Mouse (Mus musculus): ENCODE measurements around the gene Tmem178. TPM values are rescaled to one million over a fixed set of nuclear protein-coding genes. Genes with fewer than 3 reads are reported as not detected.

Gene Tmem178
- polyA plus RNA-seq, 1 experiment = 100 TPM

DNA sequence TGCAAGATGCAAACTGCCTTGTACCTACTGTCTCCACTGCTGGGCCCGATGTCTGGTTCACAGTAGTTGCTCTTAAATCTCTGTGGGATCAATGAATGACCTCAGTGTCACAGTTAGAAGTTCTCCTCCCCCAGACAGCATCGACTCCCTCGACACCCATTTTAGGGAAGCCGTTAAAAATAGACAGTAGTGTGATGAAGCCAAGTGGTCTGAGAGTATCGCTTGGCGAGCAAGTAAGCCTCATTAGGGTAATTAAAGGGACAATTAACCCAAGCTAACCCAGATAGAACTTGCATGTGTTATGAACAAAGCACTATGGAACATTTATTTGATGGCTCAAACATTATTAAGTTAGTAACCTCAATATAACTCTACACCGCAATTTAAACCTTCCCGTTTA, 60.9 kb downstream of the Tmem178 start:
- Histone ChIP-seq H3K4me3 (ENCODE audit: insufficient read depth, low read length) (no peak overlapping the region), H3K27ac (ENCODE audit: insufficient read depth, low read length) (no peak overlapping the region), H3K4me1 (ENCODE audit: control insufficient read depth, insufficient read depth, low read length) (peaks cover 3% of the 10 kb centered on the region)
- TF ChIP-seq POLR2A (IDR thresholded peaks at IDR 0.05; ENCODE audit: extremely low read depth, insufficient read depth, low read length) (no peak), CTCF (IDR thresholded peaks at IDR 0.05; ENCODE audit: extremely low read depth, insufficient read depth, low read length) (no peak)

DNA sequence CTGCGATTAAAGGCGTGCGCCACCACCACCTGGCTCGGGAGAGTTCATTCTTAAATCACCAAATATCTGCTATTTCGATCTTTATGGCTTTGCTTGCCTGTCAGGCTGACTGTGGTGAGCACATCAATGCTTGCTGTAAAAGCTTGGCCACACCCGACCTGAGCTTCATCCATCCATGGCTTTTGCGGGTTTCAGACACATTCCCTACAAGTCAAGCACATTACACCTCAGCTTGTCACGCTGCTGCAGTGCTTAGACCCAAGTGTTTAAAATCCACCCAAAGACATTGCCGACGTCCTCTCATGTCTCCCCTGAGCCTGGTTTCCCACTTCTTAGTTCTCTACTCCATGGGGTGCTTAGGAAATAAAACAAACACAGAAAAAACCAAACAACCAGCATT, 64.7 kb downstream of the Tmem178 start:
- Histone ChIP-seq H3K4me3 (ENCODE audit: insufficient read depth, low read length) (no peak overlapping the region), H3K27ac (ENCODE audit: insufficient read depth, low read length) (no peak overlapping the region), H3K4me1 (ENCODE audit: control insufficient read depth, insufficient read depth, low read length) (peaks cover 4% of the 10 kb centered on the region)
- TF ChIP-seq POLR2A (IDR thresholded peaks at IDR 0.05; ENCODE audit: extremely low read depth, insufficient read depth, low read length) = no peak

DNA sequence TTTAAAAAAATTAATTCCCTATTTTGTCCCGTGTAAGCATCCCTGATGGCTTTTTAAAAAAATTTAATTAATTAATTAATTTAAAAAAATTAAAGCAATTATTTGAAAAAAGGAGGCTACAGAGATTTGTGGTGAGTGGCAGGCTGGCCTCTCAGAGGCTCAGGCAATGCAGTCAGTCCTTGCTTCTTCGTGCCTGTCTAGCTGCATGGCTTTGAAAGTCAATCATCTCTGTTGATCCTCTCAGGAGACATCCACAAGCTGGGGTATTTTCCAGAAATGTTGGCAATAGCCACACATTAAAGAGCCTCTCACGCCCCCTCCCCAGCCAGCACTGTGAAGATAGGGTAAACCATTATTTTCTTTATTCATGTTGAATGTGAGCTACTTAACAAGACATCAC, 65.8 kb downstream of the Tmem178 start:
- Histone ChIP-seq H3K27ac (ENCODE audit: insufficient read depth, low read length) (no peak overlapping the region), H3K4me3 (ENCODE audit: insufficient read depth, low read length) (no peak overlapping the region), H3K4me1 (ENCODE audit: control insufficient read depth, insufficient read depth, low read length) (peaks cover 2% of the 10 kb centered on the region)
- TF ChIP-seq POLR2A (IDR thresholded peaks at IDR 0.05; ENCODE audit: extremely low read depth, insufficient read depth, low read length) (no peak), CTCF (IDR thresholded peaks at IDR 0.05; ENCODE audit: extremely low read depth, insufficient read depth, low read length) (no peak)

DNA sequence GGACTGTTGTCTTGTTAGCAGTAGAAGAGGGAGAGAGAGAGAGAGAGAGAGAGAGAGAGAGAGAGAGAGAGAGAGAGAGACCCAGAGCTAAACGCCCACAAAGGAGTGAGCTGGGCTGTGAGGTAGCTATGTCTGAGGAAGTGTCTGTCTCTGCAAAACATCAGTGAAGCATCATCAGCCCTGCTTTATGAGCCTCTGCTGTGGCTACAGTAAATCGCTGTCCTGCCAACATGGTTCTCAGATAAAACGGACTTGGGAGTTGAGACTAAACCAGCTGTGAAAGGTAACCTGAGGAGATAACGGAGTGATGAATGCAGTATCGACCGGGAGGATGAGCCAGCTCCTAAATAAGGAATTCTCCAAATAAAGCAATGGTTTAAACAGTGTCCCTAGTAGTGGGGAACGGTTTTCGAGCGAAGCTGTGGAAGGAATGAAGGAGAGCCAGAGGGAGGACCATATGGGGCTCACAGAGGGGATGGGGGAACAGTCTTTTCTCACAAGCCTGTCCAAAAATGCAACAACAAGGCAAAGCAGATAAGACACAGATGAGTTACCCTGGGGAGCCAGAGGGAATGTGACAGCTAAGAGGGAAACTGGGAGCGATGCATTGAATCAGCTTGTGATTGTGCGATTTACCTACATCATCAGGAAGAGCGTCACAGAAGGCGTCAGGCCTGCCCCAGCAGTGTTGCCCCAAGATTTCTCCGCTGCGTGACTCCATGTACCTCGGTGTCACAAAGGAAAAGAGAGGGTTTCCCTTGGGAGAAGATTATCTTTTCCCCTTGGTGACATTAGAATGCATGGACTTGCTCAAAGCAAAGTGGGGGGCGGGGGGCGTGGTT, 66.6 kb downstream of the Tmem178 start:
- peaks cover 1% of the 10 kb centered on the region; the same call in 1 of the 2 replicates for H3K4me1 ChIP-seq (ENCODE audit: control insufficient read depth, insufficient read depth, low read length)
- H3K27ac ChIP-seq (ENCODE audit: insufficient read depth, low read length) = peak overlapping the region; percentile 27; the same call in 1 of the 2 replicates
- 0 out of 2 replicates have a peak overlapping the region, but pooled peaks have one; percentile 3 for H3K4me3 ChIP-seq (ENCODE audit: insufficient read depth, low read length)
- TF ChIP-seq POLR2A (IDR thresholded peaks at IDR 0.05; ENCODE audit: extremely low read depth, insufficient read depth, low read length) = peak; percentile 73; the same call in 1 of the 2 replicates
- no peak for TF ChIP-seq CTCF (IDR thresholded peaks at IDR 0.05; ENCODE audit: extremely low read depth, insufficient read depth, low read length)

DNA sequence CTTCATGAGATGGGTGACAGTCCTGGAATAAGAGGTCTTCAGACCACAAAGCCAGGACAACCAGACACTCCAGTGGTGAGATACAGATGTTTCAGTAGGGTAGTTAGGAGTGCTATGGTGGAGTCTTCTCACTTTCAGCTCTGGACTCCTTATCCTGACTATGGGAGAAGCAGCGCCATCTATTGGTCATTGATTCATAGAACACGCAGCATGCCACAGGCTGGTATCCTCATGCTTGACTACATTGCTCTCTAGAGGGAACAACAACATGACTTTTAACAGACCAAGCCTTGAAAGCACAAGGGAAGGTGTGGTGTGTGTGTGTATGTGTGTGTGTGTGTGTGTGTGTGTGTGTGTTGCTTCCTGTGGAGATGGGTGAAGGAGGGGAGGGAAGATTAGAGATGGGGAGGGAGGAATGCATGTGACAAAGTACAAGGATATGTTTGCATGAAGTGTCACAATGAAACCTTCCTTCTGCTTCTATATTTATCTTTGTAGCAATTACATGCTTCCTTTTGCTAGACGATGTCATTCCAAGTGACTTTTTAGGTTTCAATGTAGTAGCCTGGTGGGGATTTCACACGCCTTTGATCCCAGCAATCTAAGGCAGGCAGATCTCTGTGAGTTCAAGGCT, 71.5 kb downstream of the Tmem178 start:
- H3K4me1 ChIP-seq (ENCODE audit: control insufficient read depth, insufficient read depth, low read length) = peaks cover under 1% of the 10 kb centered on the region; the same call in 1 of the 2 replicates
- TF ChIP-seq CTCF (IDR thresholded peaks at IDR 0.05; ENCODE audit: extremely low read depth, insufficient read depth, low read length) (peak; percentile 80), POLR2A (IDR thresholded peaks at IDR 0.05; ENCODE audit: extremely low read depth, insufficient read depth, low read length) (no peak)
- H3K27ac ChIP-seq (ENCODE audit: insufficient read depth, low read length) = no peak overlapping the region
- no peak overlapping the region for H3K4me3 ChIP-seq (ENCODE audit: insufficient read depth, low read length)

DNA sequence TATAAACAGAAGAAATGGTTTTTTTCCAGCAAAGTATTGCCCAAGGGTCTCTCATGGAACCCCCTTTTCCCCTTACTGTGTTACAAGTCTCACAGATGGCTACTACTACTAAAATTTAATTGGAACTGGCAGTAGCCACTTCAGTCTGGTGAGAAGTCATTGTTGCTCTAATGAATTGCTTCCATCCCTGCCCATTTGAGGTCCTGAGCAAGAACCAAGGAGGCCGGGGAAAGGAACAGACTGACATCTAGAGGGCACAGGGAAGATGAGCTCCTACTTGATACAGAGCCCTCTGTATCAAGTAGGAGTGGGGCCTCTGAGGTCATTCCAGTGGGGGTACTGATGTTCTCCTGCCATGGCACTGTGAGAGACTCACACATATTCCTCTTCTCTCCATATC, 72.7 kb downstream of the Tmem178 start:
- Histone ChIP-seq H3K4me1 (ENCODE audit: control insufficient read depth, insufficient read depth, low read length) (no peaks in the 10 kb centered on the region), H3K4me3 (ENCODE audit: insufficient read depth, low read length) (no peak overlapping the region), H3K27ac (ENCODE audit: insufficient read depth, low read length) (no peak overlapping the region)
- no peak for TF ChIP-seq POLR2A (IDR thresholded peaks at IDR 0.05; ENCODE audit: extremely low read depth, insufficient read depth, low read length)
- TF ChIP-seq CTCF (IDR thresholded peaks at IDR 0.05; ENCODE audit: extremely low read depth, insufficient read depth, low read length) = peak; percentile 32

DNA sequence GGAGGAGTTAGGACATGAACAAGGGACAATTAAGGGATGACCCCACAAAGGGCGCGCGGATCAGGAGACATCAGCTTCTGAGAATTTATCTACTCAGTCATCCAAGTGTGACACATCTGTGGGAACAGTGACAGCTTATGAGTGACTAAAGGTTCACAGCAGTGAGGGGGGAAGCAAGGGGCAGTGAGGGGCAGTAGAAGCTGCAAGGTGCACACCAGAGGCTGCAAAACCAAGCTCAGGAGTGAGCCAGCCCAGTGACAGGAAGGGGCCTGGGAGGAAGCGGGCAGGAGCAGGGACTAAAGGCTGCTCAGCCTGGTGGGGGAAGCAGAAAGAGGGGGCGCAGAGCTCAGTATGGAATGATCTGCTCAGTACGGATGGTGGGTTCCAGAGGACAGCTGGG, 82.9 kb downstream of the Tmem178 start:
- Histone ChIP-seq H3K4me1 (ENCODE audit: control insufficient read depth, insufficient read depth, low read length) (no peaks in the 10 kb centered on the region), H3K4me3 (ENCODE audit: insufficient read depth, low read length) (no peak overlapping the region), H3K27ac (ENCODE audit: insufficient read depth, low read length) (no peak overlapping the region)
- TF ChIP-seq CTCF (IDR thresholded peaks at IDR 0.05; ENCODE audit: extremely low read depth, insufficient read depth, low read length) = no peak
- no peak for TF ChIP-seq POLR2A (IDR thresholded peaks at IDR 0.05; ENCODE audit: extremely low read depth, insufficient read depth, low read length)

DNA sequence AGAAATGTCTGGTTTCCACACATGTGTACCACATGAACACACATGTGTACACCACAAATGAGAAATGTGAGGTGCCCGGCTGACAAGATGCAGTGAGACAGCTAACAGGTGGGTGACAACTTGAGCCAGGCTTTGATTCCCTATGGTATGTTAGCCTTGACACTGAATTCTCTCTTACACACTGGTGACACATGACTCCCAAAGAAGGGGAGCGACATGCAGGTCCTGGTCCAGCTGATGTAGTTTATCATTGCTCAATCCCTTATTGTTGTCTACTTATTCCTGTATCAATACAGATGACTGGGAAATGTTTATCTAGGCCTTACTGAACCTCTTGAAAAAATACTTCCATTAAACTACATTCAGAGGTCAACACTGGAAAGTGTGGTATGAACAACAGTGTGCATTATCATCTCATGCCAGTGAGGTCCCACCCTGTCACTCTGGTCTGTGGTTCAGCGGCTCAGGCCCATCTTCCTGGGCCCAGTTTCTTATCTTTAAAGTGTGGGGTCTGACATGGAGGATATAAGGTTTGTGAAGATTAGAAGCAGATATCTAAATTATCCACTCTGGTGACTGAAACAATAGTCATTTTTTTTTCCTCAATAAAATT, 87.5 kb downstream of the Tmem178 start:
- no peak overlapping the region for H3K4me3 ChIP-seq (ENCODE audit: insufficient read depth, low read length)
- H3K4me1 ChIP-seq (ENCODE audit: control insufficient read depth, insufficient read depth, low read length) = no peaks in the 10 kb centered on the region
- H3K27ac ChIP-seq (ENCODE audit: insufficient read depth, low read length) = no peak overlapping the region
- TF ChIP-seq POLR2A (IDR thresholded peaks at IDR 0.05; ENCODE audit: extremely low read depth, insufficient read depth, low read length) = no peak
- TF ChIP-seq CTCF (IDR thresholded peaks at IDR 0.05; ENCODE audit: extremely low read depth, insufficient read depth, low read length) = no peak

DNA sequence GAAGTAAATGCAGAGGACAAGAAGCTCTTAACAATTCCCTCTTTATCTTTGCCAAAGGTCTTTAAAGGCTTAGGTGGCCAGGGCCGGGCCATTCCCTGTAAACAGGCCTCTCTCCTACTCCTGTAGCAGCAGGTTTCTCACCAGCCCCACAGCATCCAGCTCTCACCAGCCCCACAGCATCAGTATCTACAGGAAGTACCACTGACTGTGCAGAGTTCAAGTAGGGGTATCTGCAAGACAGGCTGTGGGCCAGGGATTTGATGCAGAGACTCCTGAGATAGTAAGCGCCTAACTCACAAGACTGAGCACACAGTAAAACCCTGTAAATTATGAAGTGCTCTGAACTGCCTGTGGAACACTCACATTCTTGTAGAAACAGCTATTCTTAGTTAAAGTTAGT, 88.5 kb downstream of the Tmem178 start:
- Histone ChIP-seq H3K4me3 (ENCODE audit: insufficient read depth, low read length) (no peak overlapping the region), H3K4me1 (ENCODE audit: control insufficient read depth, insufficient read depth, low read length) (no peaks in the 10 kb centered on the region), H3K27ac (ENCODE audit: insufficient read depth, low read length) (no peak overlapping the region)
- TF ChIP-seq POLR2A (IDR thresholded peaks at IDR 0.05; ENCODE audit: extremely low read depth, insufficient read depth, low read length) = no peak
- no peak for TF ChIP-seq CTCF (IDR thresholded peaks at IDR 0.05; ENCODE audit: extremely low read depth, insufficient read depth, low read length)
